Mouse (Mus musculus): ENCODE data around the gene Txlng.
A peak's percentile ranks its signal among the peaks of the same experiment; 100 is the strongest.

Txlng gene

GRCm38 (mm10) chrX:162788372-162788771 lies 40.9 kb downstream of the Txlng start:
- Histone ChIP-seq H3K36me3 (ENCODE audit: insufficient read depth, low read length) (peaks cover 95% of the 10 kb centered on the region), H3K4me3 (replicated peaks; ENCODE audit: low read length) (no peak overlapping the region), H3K27me3 (ENCODE audit: insufficient read depth, low read length) (no peaks in the 10 kb centered on the region), H3K4me1 (replicated peaks; ENCODE audit: low read depth, low read length) (no peaks in the 10 kb centered on the region), H3K9me3 (ENCODE audit: low read length) (no peaks in the 10 kb centered on the region)
- TF ChIP-seq CTCF (conservative IDR thresholded peaks at IDR 0.05; ENCODE audit: low read length), result no peak
- no peak for TF ChIP-seq NANOG (IDR thresholded peaks at IDR 0.05; ENCODE audit: borderline replicate concordance, low read length)
- no peak for TF ChIP-seq POU5F1 (IDR thresholded peaks at IDR 0.05; ENCODE audit: borderline replicate concordance, low read length)

DNA sequence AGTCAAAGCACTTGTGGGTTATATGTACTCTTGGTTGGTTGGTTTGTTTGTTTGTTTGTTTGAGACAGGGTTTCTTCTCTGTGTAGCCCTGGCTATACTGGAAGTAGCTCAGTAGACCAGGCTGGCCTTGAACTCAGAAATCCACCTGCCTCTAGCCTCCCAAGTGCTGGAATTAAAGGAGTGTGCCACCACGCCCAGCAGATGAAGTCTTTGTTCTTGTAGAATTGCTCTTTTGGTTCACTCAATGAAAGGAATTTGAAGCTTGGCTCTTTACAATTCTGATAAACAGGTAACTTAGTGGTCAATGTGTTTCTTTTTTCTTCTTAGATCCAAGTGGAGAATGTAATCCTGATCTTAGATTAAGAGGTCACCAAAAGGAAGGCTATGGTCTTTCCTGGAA lies 58.5 kb downstream of the Txlng start:
- Histone ChIP-seq H3K36me3 (ENCODE audit: insufficient read depth, low read length) (peaks cover 98% of the 10 kb centered on the region), H3K27me3 (ENCODE audit: insufficient read depth, low read length) (no peaks in the 10 kb centered on the region), H3K4me1 (replicated peaks; ENCODE audit: low read depth, low read length) (peaks cover 36% of the 10 kb centered on the region), H3K9me3 (ENCODE audit: low read length) (no peaks in the 10 kb centered on the region), H3K4me3 (replicated peaks; ENCODE audit: low read length) (no peak overlapping the region)
- no peak for TF ChIP-seq POU5F1 (IDR thresholded peaks at IDR 0.05; ENCODE audit: borderline replicate concordance, low read length)
- no peak for TF ChIP-seq CTCF (conservative IDR thresholded peaks at IDR 0.05; ENCODE audit: low read length)
- no peak for TF ChIP-seq NANOG (IDR thresholded peaks at IDR 0.05; ENCODE audit: borderline replicate concordance, low read length)

DNA sequence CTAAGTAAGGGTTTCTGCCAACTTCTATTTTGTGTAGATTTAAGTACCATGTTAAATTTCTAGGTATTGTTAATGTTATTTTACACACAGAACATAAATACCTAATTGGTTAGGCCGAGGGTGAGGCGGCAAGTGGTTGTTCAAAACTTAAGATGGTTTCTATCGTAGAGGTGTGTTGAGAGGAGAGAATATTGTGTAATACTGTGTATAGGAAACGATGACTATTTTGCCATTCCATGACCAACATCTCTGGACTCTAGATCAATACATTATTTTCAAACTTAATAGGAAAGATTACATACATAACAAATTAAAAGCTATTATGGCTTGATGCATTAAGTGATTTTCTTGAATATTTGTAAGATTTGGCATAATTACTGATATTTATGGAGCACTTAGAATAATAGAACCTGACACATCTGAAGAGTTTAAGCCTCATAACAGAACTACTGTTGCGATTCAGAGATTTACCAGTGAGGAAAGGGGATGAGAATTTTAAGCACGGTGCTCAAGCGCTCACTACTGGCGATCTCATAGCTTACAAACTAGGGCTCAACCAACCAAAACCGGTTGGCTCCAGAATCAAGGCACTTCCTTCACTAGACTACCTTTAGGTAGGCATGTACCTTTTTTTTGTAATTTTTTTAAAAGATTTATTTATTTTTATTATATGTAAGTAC lies 67.4 kb downstream of the Txlng start:
- Histone ChIP-seq H3K9me3 (ENCODE audit: low read length) (no peaks in the 10 kb centered on the region), H3K4me1 (replicated peaks; ENCODE audit: low read depth, low read length) (peaks cover 38% of the 10 kb centered on the region), H3K4me3 (replicated peaks; ENCODE audit: low read length) (peak overlapping the region; percentile 86), H3K36me3 (ENCODE audit: insufficient read depth, low read length) (peaks cover 39% of the 10 kb centered on the region), H3K27me3 (ENCODE audit: insufficient read depth, low read length) (peaks cover 7% of the 10 kb centered on the region; the same call in 1 of the 2 replicates)
- TF ChIP-seq CTCF (conservative IDR thresholded peaks at IDR 0.05; ENCODE audit: low read length) (no peak), NANOG (IDR thresholded peaks at IDR 0.05; ENCODE audit: borderline replicate concordance, low read length) (no peak), POU5F1 (IDR thresholded peaks at IDR 0.05; ENCODE audit: borderline replicate concordance, low read length) (no peak)

GRCm38 (mm10) chrX:162760958-162761515 lies 68.2 kb downstream of the Txlng start:
- TF ChIP-seq POU5F1 (IDR thresholded peaks at IDR 0.05; ENCODE audit: borderline replicate concordance, low read length) (no peak), CTCF (conservative IDR thresholded peaks at IDR 0.05; ENCODE audit: low read length) (no peak)
- Histone ChIP-seq H3K4me3 (replicated peaks; ENCODE audit: low read length) (peak overlapping the region; percentile 86), H3K36me3 (ENCODE audit: insufficient read depth, low read length) (peaks cover 31% of the 10 kb centered on the region), H3K27me3 (ENCODE audit: insufficient read depth, low read length) (peaks cover 7% of the 10 kb centered on the region; the same call in 1 of the 2 replicates), H3K9me3 (ENCODE audit: low read length) (no peaks in the 10 kb centered on the region), H3K4me1 (replicated peaks; ENCODE audit: low read depth, low read length) (peaks cover 44% of the 10 kb centered on the region)

- Histone ChIP-seq H3K4me1 (replicated peaks; ENCODE audit: low read depth, low read length) (peaks cover 47% of the 10 kb centered on the region), H3K4me3 (replicated peaks; ENCODE audit: low read length) (peak within 1 kb of the TSS; percentile 86), H3K27me3 (ENCODE audit: insufficient read depth, low read length) (peaks cover 7% of the 10 kb centered on the region; the same call in 1 of the 2 replicates), H3K9me3 (ENCODE audit: low read length) (no peaks in the 10 kb centered on the region), H3K36me3 (ENCODE audit: insufficient read depth, low read length) (peaks cover 26% of the 10 kb centered on the region)
- TF ChIP-seq POU5F1 (IDR thresholded peaks at IDR 0.05; ENCODE audit: borderline replicate concordance, low read length) (no peak), CTCF (conservative IDR thresholded peaks at IDR 0.05; ENCODE audit: low read length) (no peak), NANOG (IDR thresholded peaks at IDR 0.05; ENCODE audit: borderline replicate concordance, low read length) (no peak)
Observed at GRCm38 (mm10) chrX:162760115-162760942, 68.9 kb downstream of the Txlng start, which contains the start of gene Rbbp7. Gene Rbbp7, plus strand, starts transcription at chrX:162760402.

- Histone ChIP-seq H3K9me3 (ENCODE audit: low read length) (no peaks in the 10 kb centered on the region), H3K4me3 (replicated peaks; ENCODE audit: low read length) (peak overlapping the region; percentile 71), H3K27me3 (ENCODE audit: insufficient read depth, low read length) (peaks cover 11% of the 10 kb centered on the region; the same call in 1 of the 2 replicates), H3K4me1 (replicated peaks; ENCODE audit: low read depth, low read length) (peaks cover 50% of the 10 kb centered on the region), H3K36me3 (ENCODE audit: insufficient read depth, low read length) (peaks cover 18% of the 10 kb centered on the region)
- no peak for TF ChIP-seq POU5F1 (IDR thresholded peaks at IDR 0.05; ENCODE audit: borderline replicate concordance, low read length)
- TF ChIP-seq CTCF (conservative IDR thresholded peaks at IDR 0.05; ENCODE audit: low read length), result no peak
- no peak for TF ChIP-seq NANOG (IDR thresholded peaks at IDR 0.05; ENCODE audit: borderline replicate concordance, low read length)
Observed at GRCm38 (mm10) chrX:162759251-162760114, 69.8 kb downstream of the Txlng start.

- H3K9me3 ChIP-seq (ENCODE audit: low read length), result no peaks in the 10 kb centered on the region
- H3K4me3 ChIP-seq (replicated peaks; ENCODE audit: low read length), result no peak overlapping the region
- no peak for TF ChIP-seq CTCF (conservative IDR thresholded peaks at IDR 0.05; ENCODE audit: low read length)
- no peak; the same call in 1 of the 2 replicates for TF ChIP-seq POU5F1 (IDR thresholded peaks at IDR 0.05; ENCODE audit: borderline replicate concordance, low read length)
- peak; percentile 78; the same call in 1 of the 2 replicates for TF ChIP-seq NANOG (IDR thresholded peaks at IDR 0.05; ENCODE audit: borderline replicate concordance, low read length)
- H3K27me3 ChIP-seq (ENCODE audit: insufficient read depth, low read length), result peaks cover 37% of the 10 kb centered on the region
- no peaks in the 10 kb centered on the region for H3K36me3 ChIP-seq (ENCODE audit: insufficient read depth, low read length)
- peaks cover 40% of the 10 kb centered on the region for H3K4me1 ChIP-seq (replicated peaks; ENCODE audit: low read depth, low read length)
Observed at GRCm38 (mm10) chrX:162756058-162756457, 73.2 kb downstream of the Txlng start.
